Mouse (Mus musculus) ES-Bruce4 (cell line): ENCODE measurements around the gene Mtmr3.

ENCODE experiments used
- CTCF ChIP-seq: IDR thresholded peaks from one replicate; pipeline ENCODE4 v1.8.1; 2011; ENCODE audit warnings: low read depth, low read length
- EP300 ChIP-seq: IDR thresholded peaks from 2 replicates; pipeline ENCODE4 v1.6.1; 2011; ENCODE audit warnings: low read depth, low read length; ENCODE audit not compliant: insufficient read depth
- POLR2A ChIP-seq: IDR thresholded peaks from one replicate; pipeline ENCODE4 v1.8.1; 2011; ENCODE audit warnings: low read length; ENCODE audit not compliant: insufficient read depth

- TF ChIP-seq CTCF (no peak), EP300 (no peak), POLR2A (no peak)
These were observed 106.3 kb downstream of the Mtmr3 start for GRCm38 (mm10) chr11:4488367-4488766.
